Mouse (Mus musculus) adrenal gland (tissue): ENCODE measurements around the gene Nup50.

Experiments used
- intact Hi-C: fragments of 180-260 bp; cut with DNase I; formaldehyde crosslinking; loops from one replicate; pipeline ENCODE4 v1.15.1; 2025

Nup50 gene

GRCm38 (mm10) chr15:84948990-84949389, 25.8 kb downstream of the Nup50 start:
- intact Hi-C loops = no loop called here

GRCm38 (mm10) chr15:84950053-84950452, 26.8 kb downstream of the Nup50 start:
- intact Hi-C loops = no loop called here

GRCm38 (mm10) chr15:84953259-84953658, 30.0 kb downstream of the Nup50 start:
- intact Hi-C loops = no loop called here

GRCm38 (mm10) chr15:84957851-84958250, 34.6 kb downstream of the Nup50 start:
- intact Hi-C loops = no loop called here

GRCm38 (mm10) chr15:84958331-84958730, 35.1 kb downstream of the Nup50 start:
- intact Hi-C loops = no loop called here

- intact Hi-C loops = no loop called here
Observed at GRCm38 (mm10) chr15:84959891-84960290, 36.7 kb downstream of the Nup50 start.

- intact Hi-C loops = no loop called here
Observed at GRCm38 (mm10) chr15:84960692-84961091, 37.5 kb downstream of the Nup50 start.

GRCm38 (mm10) chr15:84962518-84962917, 39.3 kb downstream of the Nup50 start:
- intact Hi-C loops = no loop called here

- intact Hi-C loops = no loop called here
Observed at GRCm38 (mm10) chr15:84964771-84965170, 41.6 kb downstream of the Nup50 start.

GRCm38 (mm10) chr15:84965575-84966360, 42.6 kb downstream of the Nup50 start:
- intact Hi-C loops = no loop called here

GRCm38 (mm10) chr15:84968534-84968933, 45.3 kb downstream of the Nup50 start:
- intact Hi-C loops = no loop called here

- intact Hi-C loops = no loop called here
Observed at GRCm38 (mm10) chr15:84972860-84973543, 49.8 kb downstream of the Nup50 start.

GRCm38 (mm10) chr15:84973544-84973871, 50.3 kb downstream of the Nup50 start:
- intact Hi-C loops = no loop called here

GRCm38 (mm10) chr15:84975729-84976128, 52.5 kb downstream of the Nup50 start:
- intact Hi-C loops = no loop called here

- intact Hi-C loops = loop anchor here (10.0 kb wide), 1 partner anchor 127 kb away; the partner anchor contains the start of gene Phf21b
Observed at GRCm38 (mm10) chr15:84981609-84982313, 58.5 kb downstream of the Nup50 start.

GRCm38 (mm10) chr15:84982888-84983287, 59.7 kb downstream of the Nup50 start:
- intact Hi-C loops = loop anchor here (10.0 kb wide), 1 partner anchor 128 kb away; the partner anchor contains the start of gene Phf21b

GRCm38 (mm10) chr15:84983721-84984120, 60.5 kb downstream of the Nup50 start:
- intact Hi-C loops = loop anchor here (10.0 kb wide), 1 partner anchor 129 kb away; the partner anchor contains the start of gene Phf21b

- intact Hi-C loops = loop anchor here (5.0 to 10.0 kb wide), 2 partner anchors 58 to 131 kb away; partner anchors contain the start of gene Phf21b
Observed at GRCm38 (mm10) chr15:84985516-84986160, 62.4 kb downstream of the Nup50 start.

GRCm38 (mm10) chr15:84986171-84987019, 63.2 kb downstream of the Nup50 start:
- intact Hi-C loops = loop anchor here (5.0 to 10.0 kb wide), 2 partner anchors 59 to 132 kb away; partner anchors contain the start of gene Phf21b
